13 mouse cellular contexts compared by ENCODE assay signal in the genomic region with DNA sequence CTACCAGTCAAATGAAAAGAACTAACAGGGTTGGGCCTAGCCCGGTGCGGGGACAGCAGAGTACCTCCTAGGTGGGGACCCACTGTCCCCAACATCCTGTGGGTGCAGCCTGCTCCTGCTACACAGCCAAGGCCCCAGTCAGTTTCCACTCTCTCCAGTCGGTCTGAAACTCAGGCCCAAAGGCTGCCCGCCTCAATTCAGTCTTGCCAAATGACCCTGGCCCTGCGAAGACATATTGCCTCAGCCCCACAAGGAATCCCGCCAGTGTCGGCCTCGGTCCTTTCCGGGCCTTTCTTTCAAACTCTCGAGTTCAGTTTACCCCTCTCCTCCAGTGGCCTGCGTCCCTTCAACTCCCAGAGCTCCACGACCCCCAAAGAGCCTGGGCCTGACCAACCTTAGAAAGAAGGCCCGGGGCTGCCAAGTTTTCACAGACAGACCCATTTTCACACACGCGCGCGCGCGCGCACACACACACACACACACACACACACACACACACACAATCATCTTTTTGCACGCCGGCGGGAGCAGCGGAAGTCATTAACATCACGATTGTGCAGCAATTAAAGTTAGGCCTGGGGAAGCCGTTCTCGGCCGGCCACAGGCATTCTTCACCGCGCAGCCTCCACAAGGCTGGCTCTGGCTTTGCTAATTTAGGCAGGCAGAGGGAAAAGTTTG. TPM values are rescaled to one million over a fixed set of nuclear protein-coding genes. Genes with fewer than 3 reads are reported as not detected.
DNase-seq lines count a peak whose midpoint lies in the region; ATAC-seq and TF ChIP-seq lines count a peak whose summit lies in the region.
"Had no signal": no experiment of that assay in that cellular context is flagged by ENCODE, and none has a peak within 500 bp of the region (broad histone marks: within the 10 kb centered on the region; RNA-seq: fewer than 3 reads in every experiment).

No protein-coding gene starts in this region.

- peak; percentile 54 for DNase-seq in adrenal gland, adult 2 months
- no peak for DNase-seq in adrenal gland, adult 8-10 months
- no peak for DNase-seq in spleen, adult 2 months (ENCODE audit: low read depth in 1 of 2, low spot score in 2 of 2)
- no peak for DNase-seq in spleen, postnatal 10 days (ENCODE audit: low spot score in 2 of 2)
- peak; percentile 80 for DNase-seq in lung, embryonic 14.5 days
- DNase-seq in stomach, postnatal 0 days (ENCODE audit: low spot score): peak; percentile 20
- DNase-seq in urinary bladder, adult 2 months (ENCODE audit: low spot score): no peak
- no peak for DNase-seq in left cerebral cortex, postnatal 25 days (ENCODE audit: low spot score in 2 of 2)
- DNase-seq: gastrocnemius, postnatal 36 days had no signal

- H3K9ac ChIP-seq in lung, embryonic 14.5 days: peak overlapping the region; percentile 100
- peak overlapping the region; percentile 50 for H3K9ac ChIP-seq in stomach, postnatal 0 days (ENCODE audit: low read length)
- H3K9ac ChIP-seq: embryonic facial prominence, embryonic 15.5 days had no signal

- TF ChIP-seq EP300 in stomach, postnatal 0 days (optimal IDR thresholded peaks at IDR 0.05): no peak

- peaks cover 1% of the 10 kb centered on the region; the same call in 1 of the 2 replicates for H3K27me3 ChIP-seq in spleen, adult 2 months (ENCODE audit: control insufficient read depth, insufficient read depth, low read length)
- peaks cover 57% of the 10 kb centered on the region for H3K27me3 ChIP-seq in lung, embryonic 14.5 days (ENCODE audit: insufficient read depth, low read length)
- no peaks in the 10 kb centered on the region; the same call in 1 of the 2 replicates for H3K27me3 ChIP-seq in stomach, postnatal 0 days (ENCODE audit: control insufficient read depth, insufficient read depth, low read length)
- H3K27me3 ChIP-seq: Patski had no signal

- TF ChIP-seq CTCF in spleen, adult 2 months (IDR thresholded peaks at IDR 0.05; ENCODE audit: extremely low read depth, insufficient read depth, insufficient read length, insufficient replicate concordance): no peak
- TF ChIP-seq CTCF in lung, embryonic 14.5 days (IDR thresholded peaks at IDR 0.05; ENCODE audit: low read depth): no peak
- no peak for TF ChIP-seq CTCF in stomach, postnatal 0 days (IDR thresholded peaks at IDR 0.05; ENCODE audit: low read depth)

- intact Hi-C loops in left cerebral cortex, postnatal 25 days (cut with DNase I): loop anchor here (5.0 kb wide), 1 partner anchor 38 kb away; the partner anchor contains the start of gene Hoxa2

- no peak overlapping the region for H3K4me3 ChIP-seq in spleen, adult 2 months (ENCODE audit: extremely low read depth, insufficient read depth, insufficient read length)
- peak overlapping the region; percentile 90 for H3K4me3 ChIP-seq in lung, embryonic 14.5 days (ENCODE audit: low read depth, low read length)
- peak overlapping the region; percentile 73 for H3K4me3 ChIP-seq in stomach, postnatal 0 days (ENCODE audit: low read depth, low read length)
- H3K4me3 ChIP-seq: embryonic facial prominence, embryonic 15.5 days; layer of hippocampus, adult 2 months had no signal

- no peaks in the 10 kb centered on the region for H3K36me3 ChIP-seq in spleen, adult 2 months (ENCODE audit: control insufficient read depth, insufficient read depth, low read length)
- H3K36me3 ChIP-seq in lung, embryonic 14.5 days (ENCODE audit: insufficient read depth): peaks cover 19% of the 10 kb centered on the region
- no peaks in the 10 kb centered on the region for H3K36me3 ChIP-seq in stomach, postnatal 0 days (ENCODE audit: control insufficient read depth, insufficient read depth, low read length)
- H3K36me3 ChIP-seq: embryonic facial prominence, embryonic 15.5 days had no signal

- no peak for ATAC-seq in lung, embryonic 14.5 days (ENCODE audit: insufficient read depth)
- no peak for ATAC-seq in stomach, postnatal 0 days (ENCODE audit: low FRiP score, low TSS enrichment)
- ATAC-seq: Patski had no signal

- WGBS in spleen, adult 2 months: 87% methylated on average over 30 of the region's 30 CpGs
- 9% methylated on average over 30 of the region's 30 CpGs for WGBS in lung, embryonic 14.5 days
- 40% methylated on average over 30 of the region's 30 CpGs for WGBS in stomach, postnatal 0 days

- H3K27ac ChIP-seq in spleen, adult 2 months (ENCODE audit: insufficient read depth, low read length): 0 out of 2 replicates have a peak overlapping the region, but pooled peaks have one; percentile 16
- H3K27ac ChIP-seq in lung, embryonic 14.5 days (ENCODE audit: low read depth): peak overlapping the region; percentile 97
- H3K27ac ChIP-seq in stomach, postnatal 0 days (replicated peaks): peak overlapping the region; percentile 84
- H3K27ac ChIP-seq: embryonic facial prominence, embryonic 15.5 days; layer of hippocampus, adult 2 months had no signal

- no peak for TF ChIP-seq POLR2A in spleen, adult 2 months (IDR thresholded peaks at IDR 0.05; ENCODE audit: low read depth, low read length)

- peak overlapping the region; percentile 87 for H3K4me2 ChIP-seq in lung, embryonic 14.5 days
- H3K4me2 ChIP-seq in stomach, postnatal 0 days (replicated peaks; ENCODE audit: low read depth): peak overlapping the region; percentile 76
- H3K4me2 ChIP-seq: embryonic facial prominence, embryonic 15.5 days had no signal

- no peaks in the 10 kb centered on the region for H3K9me3 ChIP-seq in lung, embryonic 14.5 days (ENCODE audit: low read depth, low read length)
- no peaks in the 10 kb centered on the region for H3K9me3 ChIP-seq in stomach, postnatal 0 days (ENCODE audit: control insufficient read depth, low read length)
- H3K9me3 ChIP-seq: embryonic facial prominence, embryonic 15.5 days had no signal

- 0 out of 2 replicates have a peak, but pooled peaks cover 2% of the 10 kb centered on the region for H3K4me1 ChIP-seq in spleen, adult 2 months (ENCODE audit: control insufficient read depth, insufficient read depth, insufficient read length)
- H3K4me1 ChIP-seq in lung, embryonic 14.5 days (ENCODE audit: insufficient read depth): peaks cover 6% of the 10 kb centered on the region; the same call in 1 of the 2 replicates
- no peaks in the 10 kb centered on the region for H3K4me1 ChIP-seq in stomach, postnatal 0 days (replicated peaks; ENCODE audit: control insufficient read depth, insufficient read depth)

RNA-seq across cellular contexts. Expression of gene Hoxa5, which starts 4.2 kb away (rescaled TPM):
- total RNA-seq in adrenal gland, adult 2 months (2021): 10 to 100 TPM; 13.6 to 22.8 TPM
- polyA plus RNA-seq in adrenal gland, adult 2 months (2012; rRNA removed): 12.9 and 16.3 TPM in 2 replicates
- total RNA-seq in adrenal gland, adult 8-10 months (2022): 10 to 100 TPM; 10.8 to 15.6 (median 13.3) TPM
- polyA plus RNA-seq in spleen, adult 2 months (2012; rRNA removed): 1.3 and 1.8 TPM in 2 replicates
- 58.3 and 58.5 TPM in 2 replicates for polyA plus RNA-seq in lung, embryonic 14.5 days (2014; fragmentation: Nextera tagmentation; extraction: Ambion mirVana)
- 8.4 and 8.9 TPM in 2 replicates for polyA plus RNA-seq in stomach, postnatal 0 days (2015; fragmentation: Nextera tagmentation; extraction: Ambion mirVana)
- 6.1 and 7.2 TPM in 2 replicates for polyA plus RNA-seq in urinary bladder, adult 2 months (2012; rRNA removed)
- not detected for total RNA-seq in left cerebral cortex, postnatal 25 days (2021)
- total RNA-seq: layer of hippocampus, adult 2 months had no signal

RNA-seq across cellular contexts. Expression of gene Hoxa6, which starts 8.3 kb away (rescaled TPM):
- total RNA-seq in adrenal gland, adult 2 months (2021): 1 to 10 TPM; 1.9 to 4.5 TPM
- polyA plus RNA-seq in adrenal gland, adult 2 months (2012; rRNA removed): 3.6 and 3.8 TPM in 2 replicates
- 1 to 10 TPM; 3.6 to 9.5 (median 5.2) TPM for total RNA-seq in adrenal gland, adult 8-10 months (2022)
- polyA plus RNA-seq in spleen, adult 2 months (2012; rRNA removed): 0.46 TPM in 1 of 2 replicates, not detected in the other
- 4.0 and 5.1 TPM in 2 replicates for polyA plus RNA-seq in lung, embryonic 14.5 days (2014; fragmentation: Nextera tagmentation; extraction: Ambion mirVana)
- 0.33 and 0.80 TPM in 2 replicates for polyA plus RNA-seq in stomach, postnatal 0 days (2015; fragmentation: Nextera tagmentation; extraction: Ambion mirVana)
- 1.7 and 3.4 TPM in 2 replicates for polyA plus RNA-seq in urinary bladder, adult 2 months (2012; rRNA removed)
- total RNA-seq in left cerebral cortex, postnatal 25 days (2021): not detected
- total RNA-seq: layer of hippocampus, adult 2 months; megakaryocyte, adult 5-6 weeks had no signal
- polyA plus RNA-seq: embryonic facial prominence, embryonic 15.5 days had no signal

RNA-seq across cellular contexts. Expression of gene Hoxa4, which starts 8.7 kb away (rescaled TPM):
- 1 to 10 TPM; 2.2 to 6.3 TPM for total RNA-seq in adrenal gland, adult 2 months (2021)
- 0.99 and 4.0 TPM in 2 replicates for polyA plus RNA-seq in adrenal gland, adult 2 months (2012; rRNA removed)
- total RNA-seq in adrenal gland, adult 8-10 months (2022): 1 to 10 TPM; 1.9 to 3.3 (median 2.7) TPM
- polyA plus RNA-seq in spleen, adult 2 months (2012; rRNA removed): 0.68 and 0.79 TPM in 2 replicates
- polyA plus RNA-seq in lung, embryonic 14.5 days (2014; fragmentation: Nextera tagmentation; extraction: Ambion mirVana): 7.0 and 7.7 TPM in 2 replicates
- 2.5 and 2.6 TPM in 2 replicates for polyA plus RNA-seq in stomach, postnatal 0 days (2015; fragmentation: Nextera tagmentation; extraction: Ambion mirVana)
- polyA plus RNA-seq in urinary bladder, adult 2 months (2012; rRNA removed): 0.61 and 0.62 TPM in 2 replicates
- total RNA-seq in left cerebral cortex, postnatal 25 days (2021): not detected
- total RNA-seq: layer of hippocampus, adult 2 months had no signal

RNA-seq across cellular contexts. Expression of gene Hoxa3, which starts 12.9 kb away (rescaled TPM):
- 1 to 10 TPM; 2.7 to 5.4 TPM for total RNA-seq in adrenal gland, adult 2 months (2021)
- 6.8 and 8.1 TPM in 2 replicates for polyA plus RNA-seq in adrenal gland, adult 2 months (2012; rRNA removed)
- total RNA-seq in adrenal gland, adult 8-10 months (2022): 1 to 10 TPM; 2.9 to 9.8 (median 6.8) TPM
- polyA plus RNA-seq in spleen, adult 2 months (2012; rRNA removed): 1.4 and 1.5 TPM in 2 replicates
- 10.3 and 11.3 TPM in 2 replicates for polyA plus RNA-seq in lung, embryonic 14.5 days (2014; fragmentation: Nextera tagmentation; extraction: Ambion mirVana)
- 2.8 and 2.9 TPM in 2 replicates for polyA plus RNA-seq in stomach, postnatal 0 days (2015; fragmentation: Nextera tagmentation; extraction: Ambion mirVana)
- 3.7 and 6.0 TPM in 2 replicates for polyA plus RNA-seq in urinary bladder, adult 2 months (2012; rRNA removed)
- total RNA-seq in left cerebral cortex, postnatal 25 days (2021): not detected
- total RNA-seq: layer of hippocampus, adult 2 months; megakaryocyte, adult 5-6 weeks had no signal

RNA-seq across cellular contexts. Expression of gene Gm28308, which starts 12.9 kb away (rescaled TPM):
- 1 to 10 TPM in 1 of 2 experiments, not detected in 1; 1.0 TPM for total RNA-seq in adrenal gland, adult 2 months (2021)
- 1.9 and 2.5 TPM in 2 replicates for polyA plus RNA-seq in adrenal gland, adult 2 months (2012; rRNA removed)
- 1 to 10 TPM in 2 of 4 experiments, under 1 TPM in 2; 0.49 to 2.8 (median 1.4) TPM for total RNA-seq in adrenal gland, adult 8-10 months (2022)
- polyA plus RNA-seq in spleen, adult 2 months (2012; rRNA removed): not detected in 2 replicates
- polyA plus RNA-seq in lung, embryonic 14.5 days (2014; fragmentation: Nextera tagmentation; extraction: Ambion mirVana): not detected in 2 replicates
- 0.21 TPM in 1 of 2 replicates, not detected in the other for polyA plus RNA-seq in stomach, postnatal 0 days (2015; fragmentation: Nextera tagmentation; extraction: Ambion mirVana)
- 0.88 and 1.2 TPM in 2 replicates for polyA plus RNA-seq in urinary bladder, adult 2 months (2012; rRNA removed)
- total RNA-seq in left cerebral cortex, postnatal 25 days (2021): not detected
- total RNA-seq: layer of hippocampus, adult 2 months; megakaryocyte, adult 5-6 weeks had no signal
- polyA plus RNA-seq: embryonic facial prominence, embryonic 15.5 days had no signal

Comparison
In these comparisons a context has a peak if more than half of its experiments do, and no peak if none do; other contexts are left out.
1. DNase-seq: peak in adrenal gland, adult 2 months (single experiment), lung, embryonic 14.5 days (single experiment) and stomach, postnatal 0 days (single experiment); none in adrenal gland, adult 8-10 months (single experiment), spleen, adult 2 months (0 of 2), spleen, postnatal 10 days (0 of 2), urinary bladder, adult 2 months (single experiment) and left cerebral cortex, postnatal 25 days (0 of 2).
2. H3K27ac ChIP-seq: peak in every context shown above with its lines; median percentile 97 in lung, embryonic 14.5 days; 84 in stomach, postnatal 0 days; 16 in spleen, adult 2 months.